Mouse (Mus musculus) intestine, postnatal 0 days (tissue): ENCODE measurements around the gene Car5b. TPM values are rescaled to one million over a fixed set of nuclear protein-coding genes. Genes with fewer than 3 reads are reported as not detected.
A peak's percentile ranks its signal among the peaks of the same experiment; 100 is the strongest.

Source experiments
- ATAC-seq: fragments of 200-750 bp; cut with Nextera tagmentation; 2 replicates; pipeline ENCODE4 v1.8.0; 2017; ENCODE audit warnings: mild to moderate bottlenecking, moderate TSS enrichment, moderate library complexity
- H3K27ac ChIP-seq: fragments of 300-500 bp; sonication (generic); 2 replicates; pipeline ENCODE4 v1.5.1; 2014; ENCODE audit warnings: mild to moderate bottlenecking, low read depth, low read length, moderate library complexity
- H3K27me3 ChIP-seq: fragments of 300-500 bp; sonication (generic); replicated peaks from 2 replicates; pipeline ENCODE4 v1.6.1; 2014; ENCODE audit warnings: low read length, mixed read lengths; ENCODE audit not compliant: control insufficient read depth, insufficient read depth
- H3K36me3 ChIP-seq: fragments of 300-500 bp; sonication (generic); 2 replicates; pipeline ENCODE4 v1.6.1; 2014; ENCODE audit warnings: mild to moderate bottlenecking, moderate library complexity; ENCODE audit not compliant: control insufficient read depth, insufficient read depth
- H3K4me1 ChIP-seq: fragments of 300-500 bp; sonication (generic); replicated peaks from 2 replicates; pipeline ENCODE4 v1.6.1; 2014; ENCODE audit warnings: antibody characterized with exemption, low read length, mixed read lengths; ENCODE audit not compliant: control insufficient read depth, insufficient read depth
- H3K4me2 ChIP-seq: fragments of 300-500 bp; sonication (generic); replicated peaks from 2 replicates; pipeline ENCODE4 v1.6.1; 2014; ENCODE audit warnings: low read depth, mild to moderate bottlenecking, moderate library complexity
- H3K4me3 ChIP-seq: fragments of 300-500 bp; sonication (generic); 2 replicates; pipeline ENCODE4 v1.5.1; 2014; ENCODE audit warnings: low read depth, low read length
- H3K9ac ChIP-seq: fragments of 300-500 bp; sonication (generic); 2 replicates; pipeline ENCODE4 v1.6.1; 2014; ENCODE audit warnings: mild to moderate bottlenecking, low read depth, low read length
- H3K9me3 ChIP-seq: fragments of 300-500 bp; sonication (generic); 2 replicates; pipeline ENCODE4 v1.6.1; 2016; ENCODE audit warnings: mixed run types; ENCODE audit not compliant: control insufficient read depth
- CTCF ChIP-seq: sonication (generic); IDR thresholded peaks from 2 replicates; pipeline ENCODE4 v1.5.1; 2016; ENCODE audit warnings: low read depth, mild to moderate bottlenecking, control low read depth, antibody characterized with exemption, moderate library complexity
- WGBS: fragments of 180-500 bp; shearing (Covaris S2); extraction: QIAGEN DNeasy Blood & Tissue Kit; methylation state at CpG from one replicate; pipeline ENCODE4 v1.1.7; 2014; 5-methylcytosine and 5-hydroxymethylcytosine counted together
- polyA plus RNA-seq: library from polyadenylated mRNA; unstranded; fragments of >200 nt; fragmentation: Nextera tagmentation; extraction: Ambion mirVana; gene quantifications from 2 replicates; pipeline ENCODE4 v1.2.1, GENCODE M21; 2015

Car5b gene
- polyA plus RNA-seq, 1 experiment from 2014 or later, result 0.37 TPM

- no peaks in the 10 kb centered on the region for H3K36me3 ChIP-seq
- no peak overlapping the region for H3K9ac ChIP-seq
- H3K9me3 ChIP-seq, result no peaks in the 10 kb centered on the region
- 0 out of 2 replicates have a peak, but pooled peaks cover 3% of the 10 kb centered on the region for H3K27me3 ChIP-seq
- no peak for TF ChIP-seq CTCF
- H3K4me1 ChIP-seq, result no peaks in the 10 kb centered on the region
- H3K27ac ChIP-seq, result no peak overlapping the region
- H3K4me2 ChIP-seq, result no peak overlapping the region
- ATAC-seq, result no peak
- no peak overlapping the region for H3K4me3 ChIP-seq
- WGBS, result 83% methylated on average over 3 of the region's 3 CpGs
These were observed 12.2 kb downstream of the Car5b start for GRCm38 (mm10) chrX:164015636-164016035.

DNA sequence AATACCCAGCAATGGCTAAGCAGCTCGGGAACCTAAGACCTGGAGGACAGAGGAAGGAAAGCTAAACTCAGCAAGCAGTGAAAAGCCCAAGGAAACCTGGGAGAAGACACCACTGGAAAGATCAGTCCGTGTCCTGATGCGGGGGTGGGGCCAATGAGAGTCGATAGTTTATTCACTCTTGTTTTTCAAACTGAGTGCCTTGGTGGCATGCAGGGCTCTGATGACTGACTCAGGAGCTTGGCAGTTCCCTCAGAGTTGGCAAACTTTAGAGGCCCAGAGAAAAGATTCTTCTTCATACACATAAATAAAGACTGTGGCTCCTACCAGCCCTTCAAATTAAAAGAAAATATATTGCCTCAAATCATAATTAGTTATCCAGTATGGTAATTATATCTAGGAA, 12.8 kb downstream of the Car5b start:
- Histone ChIP-seq H3K4me3 (no peak overlapping the region), H3K27me3 (0 out of 2 replicates have a peak, but pooled peaks cover 3% of the 10 kb centered on the region), H3K27ac (no peak overlapping the region), H3K36me3 (no peaks in the 10 kb centered on the region), H3K4me2 (no peak overlapping the region), H3K4me1 (no peaks in the 10 kb centered on the region), H3K9ac (no peak overlapping the region), H3K9me3 (no peaks in the 10 kb centered on the region)
- WGBS, result 73% methylated on average over 4 of the region's 4 CpGs
- TF ChIP-seq CTCF, result no peak
- no peak for ATAC-seq

- Histone ChIP-seq H3K4me1 (no peaks in the 10 kb centered on the region), H3K9ac (no peak overlapping the region), H3K9me3 (no peaks in the 10 kb centered on the region), H3K36me3 (no peaks in the 10 kb centered on the region), H3K27ac (no peak overlapping the region), H3K4me2 (no peak overlapping the region), H3K4me3 (no peak overlapping the region), H3K27me3 (0 out of 2 replicates have a peak, but pooled peaks cover 3% of the 10 kb centered on the region)
- no peak for ATAC-seq
- no peak for TF ChIP-seq CTCF
- 67% methylated on average over 2 of the region's 2 CpGs for WGBS
These were observed 14.5 kb downstream of the Car5b start for GRCm38 (mm10) chrX:164013318-164013717.

GRCm38 (mm10) chrX:164004809-164005208, 23.0 kb downstream of the Car5b start:
- Histone ChIP-seq H3K9me3 (no peaks in the 10 kb centered on the region), H3K9ac (no peak overlapping the region), H3K27ac (no peak overlapping the region), H3K4me1 (no peaks in the 10 kb centered on the region), H3K4me3 (no peak overlapping the region), H3K36me3 (no peaks in the 10 kb centered on the region), H3K4me2 (no peak overlapping the region), H3K27me3 (no peaks in the 10 kb centered on the region)
- ATAC-seq, result no peak
- 30% methylated on average over 2 of the region's 2 CpGs for WGBS
- TF ChIP-seq CTCF, result peak; percentile 84

- H3K27ac ChIP-seq, result no peak overlapping the region
- H3K4me3 ChIP-seq, result no peak overlapping the region
- ATAC-seq, result no peak
- no peaks in the 10 kb centered on the region for H3K27me3 ChIP-seq
- H3K4me1 ChIP-seq, result no peaks in the 10 kb centered on the region
- no peaks in the 10 kb centered on the region for H3K9me3 ChIP-seq
- H3K4me2 ChIP-seq, result no peak overlapping the region
- 77% methylated on average over 1 of the region's 1 CpGs for WGBS
- H3K9ac ChIP-seq, result no peak overlapping the region
- no peaks in the 10 kb centered on the region for H3K36me3 ChIP-seq
- TF ChIP-seq CTCF, result peak; percentile 31; the same call in 1 of the 2 replicates
These were observed 27.9 kb downstream of the Car5b start for GRCm38 (mm10) chrX:163999848-164000247.

DNA sequence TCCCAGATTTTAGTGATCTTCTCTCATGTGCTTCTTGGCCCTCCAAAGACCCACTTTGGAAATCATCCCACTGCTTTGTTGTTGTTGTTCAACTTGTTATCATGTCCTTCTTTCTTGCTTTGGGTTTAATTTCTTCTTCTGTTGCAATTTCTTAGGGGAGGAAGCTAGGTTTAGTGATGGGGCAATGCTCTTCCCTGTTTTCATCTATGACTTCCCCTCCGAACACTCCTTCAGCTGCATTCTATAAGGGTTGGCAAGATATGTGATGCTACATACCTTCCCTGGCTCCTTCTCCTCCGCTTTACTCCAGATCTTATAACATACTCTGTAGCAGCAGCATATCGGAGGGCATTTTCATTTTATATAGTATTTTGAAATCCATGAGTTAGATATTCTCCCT, 31.0 kb downstream of the Car5b start:
- Histone ChIP-seq H3K27me3 (no peaks in the 10 kb centered on the region), H3K36me3 (no peaks in the 10 kb centered on the region), H3K4me3 (no peak overlapping the region), H3K4me2 (no peak overlapping the region), H3K27ac (no peak overlapping the region), H3K9me3 (no peaks in the 10 kb centered on the region), H3K4me1 (no peaks in the 10 kb centered on the region), H3K9ac (no peak overlapping the region)
- ATAC-seq, result no peak
- TF ChIP-seq CTCF, result no peak
- WGBS, result 90% methylated on average over 3 of the region's 3 CpGs

- no peak overlapping the region for H3K4me3 ChIP-seq
- H3K27me3 ChIP-seq, result no peaks in the 10 kb centered on the region
- H3K9me3 ChIP-seq, result no peaks in the 10 kb centered on the region
- no peaks in the 10 kb centered on the region for H3K4me1 ChIP-seq
- H3K9ac ChIP-seq, result no peak overlapping the region
- 72% methylated on average over 3 of the region's 3 CpGs for WGBS
- no peak for TF ChIP-seq CTCF
- no peaks in the 10 kb centered on the region for H3K36me3 ChIP-seq
- H3K4me2 ChIP-seq, result no peak overlapping the region
- no peak for ATAC-seq
- no peak overlapping the region for H3K27ac ChIP-seq
These were observed 40.0 kb downstream of the Car5b start for GRCm38 (mm10) chrX:163987718-163988374.
